In genomic region chr3:51660821-51661276, GRCm38 (mm10) we compare ENCODE assay signal across 8 mouse cellular contexts. TPM values are rescaled to one million over a fixed set of nuclear protein-coding genes. Genes with fewer than 3 reads are reported as not detected.
DNase-seq lines count a peak whose midpoint lies in the region; ATAC-seq lines count a peak whose summit lies in the region.
"Had no signal": no experiment of that assay in that cellular context is flagged by ENCODE, and none has a peak within 500 bp of the region (broad histone marks: within the 10 kb centered on the region; RNA-seq: fewer than 3 reads in every experiment).

No protein-coding gene starts in this region.

- no peak overlapping the region for H3K9ac ChIP-seq in forebrain, embryonic 16.5 days (replicated peaks; ENCODE audit: low read depth, low read length)
- H3K9ac ChIP-seq in kidney, embryonic 14.5 days (ENCODE audit: low read depth, low read length), result no peak overlapping the region
- no peak overlapping the region for H3K9ac ChIP-seq in midbrain, embryonic 15.5 days
- H3K9ac ChIP-seq: embryonic facial prominence, embryonic 12.5 days had no signal

- H3K4me1 ChIP-seq in forebrain, embryonic 16.5 days (replicated peaks; ENCODE audit: control insufficient read depth, insufficient read depth, low read length), result no peaks in the 10 kb centered on the region
- H3K4me1 ChIP-seq in kidney, embryonic 14.5 days (ENCODE audit: control insufficient read depth, insufficient read depth, low read length), result 0 out of 2 replicates have a peak, but pooled peaks cover 3% of the 10 kb centered on the region
- no peaks in the 10 kb centered on the region for H3K4me1 ChIP-seq in midbrain, embryonic 15.5 days

- no peaks in the 10 kb centered on the region for H3K27me3 ChIP-seq in forebrain, embryonic 16.5 days (replicated peaks; ENCODE audit: control insufficient read depth, insufficient read depth, low read length)
- no peaks in the 10 kb centered on the region for H3K27me3 ChIP-seq in kidney, embryonic 14.5 days (ENCODE audit: control insufficient read depth, insufficient read depth, low read length)
- no peaks in the 10 kb centered on the region for H3K27me3 ChIP-seq in midbrain, embryonic 15.5 days (replicated peaks)
- H3K27me3 ChIP-seq: embryonic facial prominence, embryonic 12.5 days had no signal

- no peak overlapping the region for H3K4me2 ChIP-seq in forebrain, embryonic 16.5 days (ENCODE audit: low read length)
- no peak overlapping the region for H3K4me2 ChIP-seq in kidney, embryonic 14.5 days (replicated peaks; ENCODE audit: low read depth, low read length)
- H3K4me2 ChIP-seq in midbrain, embryonic 15.5 days, result no peak overlapping the region
- H3K4me2 ChIP-seq: embryonic facial prominence, embryonic 12.5 days had no signal

- H3K36me3 ChIP-seq in forebrain, embryonic 16.5 days (ENCODE audit: control insufficient read depth, insufficient read depth), result no peaks in the 10 kb centered on the region
- H3K36me3 ChIP-seq in kidney, embryonic 14.5 days (ENCODE audit: control insufficient read depth, insufficient read depth, low read length), result no peaks in the 10 kb centered on the region
- no peaks in the 10 kb centered on the region for H3K36me3 ChIP-seq in midbrain, embryonic 15.5 days (replicated peaks)
- H3K36me3 ChIP-seq: embryonic facial prominence, embryonic 12.5 days had no signal

- WGBS in forebrain, embryonic 16.5 days, result 74% methylated on average over 3 of the region's 3 CpGs
- WGBS in kidney, embryonic 14.5 days, result 74% methylated on average over 3 of the region's 3 CpGs
- WGBS in midbrain, embryonic 15.5 days, result 79% methylated on average over 3 of the region's 3 CpGs

- no peak overlapping the region for H3K27ac ChIP-seq in forebrain, embryonic 16.5 days (ENCODE audit: low read length)
- H3K27ac ChIP-seq in kidney, embryonic 14.5 days (ENCODE audit: low read depth, low read length), result no peak overlapping the region
- H3K27ac ChIP-seq in midbrain, embryonic 15.5 days, result no peak overlapping the region
- H3K27ac ChIP-seq: embryonic facial prominence, embryonic 12.5 days had no signal

- DNase-seq in 3134 (ENCODE audit: extremely low read depth, insufficient read length, low spot score), result peak; percentile 70
- peak; percentile 76 for DNase-seq in 416B (ENCODE audit: low read depth)
- peak; percentile 57 for DNase-seq in fat pad, adult 2 months (ENCODE audit: extremely low read depth, low read depth, low spot score)
- DNase-seq in lung, postnatal 36 days, result peak; percentile 60

- no peak for ATAC-seq in forebrain, embryonic 16.5 days
- no peak for ATAC-seq in kidney, embryonic 14.5 days (ENCODE audit: low FRiP score, low TSS enrichment)
- ATAC-seq in midbrain, embryonic 15.5 days (replicated peaks), result no peak

- H3K9me3 ChIP-seq in forebrain, embryonic 16.5 days (ENCODE audit: control insufficient read depth, low read length), result no peaks in the 10 kb centered on the region
- no peaks in the 10 kb centered on the region for H3K9me3 ChIP-seq in kidney, embryonic 14.5 days (ENCODE audit: control insufficient read depth, low read length)
- H3K9me3 ChIP-seq in midbrain, embryonic 15.5 days, result no peaks in the 10 kb centered on the region
- H3K9me3 ChIP-seq: embryonic facial prominence, embryonic 12.5 days had no signal

- H3K4me3 ChIP-seq in forebrain, embryonic 16.5 days (replicated peaks; ENCODE audit: low read length), result no peak overlapping the region
- no peak overlapping the region for H3K4me3 ChIP-seq in kidney, embryonic 14.5 days (ENCODE audit: low read length)
- H3K4me3 ChIP-seq in midbrain, embryonic 15.5 days, result no peak overlapping the region
- H3K4me3 ChIP-seq: embryonic facial prominence, embryonic 12.5 days had no signal

RNA-seq across cellular contexts. Expression of gene Mgst2, which starts 0.7 kb away (rescaled TPM):
- polyA plus RNA-seq in forebrain, embryonic 16.5 days (2015; fragmentation: Nextera tagmentation; extraction: Ambion mirVana), result 0.27 and 0.56 TPM in 2 replicates
- 0.51 and 0.99 TPM in 2 replicates for polyA plus RNA-seq in kidney, embryonic 14.5 days (2014; fragmentation: Nextera tagmentation; extraction: Ambion mirVana)
- polyA plus RNA-seq in midbrain, embryonic 15.5 days (2015; fragmentation: Nextera tagmentation; extraction: Ambion mirVana), result 0.48 and 0.57 TPM in 2 replicates
